Mouse (Mus musculus): ENCODE data around the gene Hspa4l.
"Not testable (repeated sequence)": the region's sequence is repeated elsewhere in the genome, so short reads cannot be mapped to it uniquely, and the experiment has no call there.

Hspa4l gene

GRCm38 (mm10) chr3:40799530-40800372, 55.5 kb downstream of the Hspa4l start, which contains the start of gene Plk4:
Gene Plk4, plus strand, starts transcription at chr3:40800019.
- Histone ChIP-seq H3K27me3 (ENCODE audit: insufficient read depth, low read length) (no peaks in the 10 kb centered on the region), H3K9me3 (ENCODE audit: low read length) (no peaks in the 10 kb centered on the region), H3K36me3 (ENCODE audit: insufficient read depth, low read length) (peaks cover 31% of the 10 kb centered on the region), H3K4me3 (replicated peaks; ENCODE audit: low read length) (peak within 1 kb of the TSS; percentile 96), H3K4me1 (replicated peaks; ENCODE audit: low read depth, low read length) (peaks cover 24% of the 10 kb centered on the region)
- no peak for TF ChIP-seq CTCF (conservative IDR thresholded peaks at IDR 0.05; ENCODE audit: low read length)
- no peak for TF ChIP-seq NANOG (IDR thresholded peaks at IDR 0.05; ENCODE audit: borderline replicate concordance, low read length)
- no peak for TF ChIP-seq POU5F1 (IDR thresholded peaks at IDR 0.05; ENCODE audit: borderline replicate concordance, low read length)

- TF ChIP-seq CTCF (conservative IDR thresholded peaks at IDR 0.05; ENCODE audit: low read length) (no peak), POU5F1 (IDR thresholded peaks at IDR 0.05; ENCODE audit: borderline replicate concordance, low read length) (no peak), NANOG (IDR thresholded peaks at IDR 0.05; ENCODE audit: borderline replicate concordance, low read length) (no peak)
- H3K9me3 ChIP-seq (ENCODE audit: low read length), result no peaks in the 10 kb centered on the region
- H3K4me3 ChIP-seq (replicated peaks; ENCODE audit: low read length), result peak overlapping the region; percentile 96
- H3K36me3 ChIP-seq (ENCODE audit: insufficient read depth, low read length), result peaks cover 38% of the 10 kb centered on the region
- peaks cover 26% of the 10 kb centered on the region for H3K4me1 ChIP-seq (replicated peaks; ENCODE audit: low read depth, low read length)
- H3K27me3 ChIP-seq (ENCODE audit: insufficient read depth, low read length), result no peaks in the 10 kb centered on the region
Observed at GRCm38 (mm10) chr3:40800373-40800823, 56.1 kb downstream of the Hspa4l start.

GRCm38 (mm10) chr3:40806871-40807270, 62.6 kb downstream of the Hspa4l start:
- H3K27me3 ChIP-seq (ENCODE audit: insufficient read depth, low read length), result no peaks in the 10 kb centered on the region
- no peaks in the 10 kb centered on the region for H3K9me3 ChIP-seq (ENCODE audit: low read length)
- peaks cover 34% of the 10 kb centered on the region for H3K4me1 ChIP-seq (replicated peaks; ENCODE audit: low read depth, low read length)
- no peak overlapping the region for H3K4me3 ChIP-seq (replicated peaks; ENCODE audit: low read length)
- TF ChIP-seq NANOG (IDR thresholded peaks at IDR 0.05; ENCODE audit: borderline replicate concordance, low read length) (no peak), POU5F1 (IDR thresholded peaks at IDR 0.05; ENCODE audit: borderline replicate concordance, low read length) (no peak), CTCF (conservative IDR thresholded peaks at IDR 0.05; ENCODE audit: low read length) (no peak)
- H3K36me3 ChIP-seq (ENCODE audit: insufficient read depth, low read length), result peaks cover 82% of the 10 kb centered on the region

- peaks cover 33% of the 10 kb centered on the region for H3K4me1 ChIP-seq (replicated peaks; ENCODE audit: low read depth, low read length)
- TF ChIP-seq POU5F1 (IDR thresholded peaks at IDR 0.05; ENCODE audit: borderline replicate concordance, low read length) (no peak), CTCF (conservative IDR thresholded peaks at IDR 0.05; ENCODE audit: low read length) (no peak), NANOG (IDR thresholded peaks at IDR 0.05; ENCODE audit: borderline replicate concordance, low read length) (no peak)
- no peaks in the 10 kb centered on the region for H3K9me3 ChIP-seq (ENCODE audit: low read length)
- H3K27me3 ChIP-seq (ENCODE audit: insufficient read depth, low read length), result no peaks in the 10 kb centered on the region
- H3K36me3 ChIP-seq (ENCODE audit: insufficient read depth, low read length), result peaks cover 84% of the 10 kb centered on the region
- H3K4me3 ChIP-seq (replicated peaks; ENCODE audit: low read length), result no peak overlapping the region
Observed at GRCm38 (mm10) chr3:40808686-40809085, 64.4 kb downstream of the Hspa4l start.

- Histone ChIP-seq H3K9me3 (ENCODE audit: low read length) (no peaks in the 10 kb centered on the region), H3K4me1 (replicated peaks; ENCODE audit: low read depth, low read length) (peaks cover 33% of the 10 kb centered on the region), H3K4me3 (replicated peaks; ENCODE audit: low read length) (no peak overlapping the region), H3K36me3 (ENCODE audit: insufficient read depth, low read length) (peaks cover 88% of the 10 kb centered on the region), H3K27me3 (ENCODE audit: insufficient read depth, low read length) (no peaks in the 10 kb centered on the region)
- no peak for TF ChIP-seq NANOG (IDR thresholded peaks at IDR 0.05; ENCODE audit: borderline replicate concordance, low read length)
- TF ChIP-seq CTCF (conservative IDR thresholded peaks at IDR 0.05; ENCODE audit: low read length), result no peak
- no peak for TF ChIP-seq POU5F1 (IDR thresholded peaks at IDR 0.05; ENCODE audit: borderline replicate concordance, low read length)
Observed at GRCm38 (mm10) chr3:40809894-40810293, 65.6 kb downstream of the Hspa4l start.

- Histone ChIP-seq H3K27me3 (ENCODE audit: insufficient read depth, low read length) (no peaks in the 10 kb centered on the region), H3K4me1 (replicated peaks; ENCODE audit: low read depth, low read length) (peaks cover 15% of the 10 kb centered on the region), H3K4me3 (replicated peaks; ENCODE audit: low read length) (no peak overlapping the region), H3K9me3 (ENCODE audit: low read length) (no peaks in the 10 kb centered on the region), H3K36me3 (ENCODE audit: insufficient read depth, low read length) (peaks cover 87% of the 10 kb centered on the region)
- TF ChIP-seq POU5F1 (IDR thresholded peaks at IDR 0.05; ENCODE audit: borderline replicate concordance, low read length) (no peak), NANOG (IDR thresholded peaks at IDR 0.05; ENCODE audit: borderline replicate concordance, low read length) (no peak), CTCF (conservative IDR thresholded peaks at IDR 0.05; ENCODE audit: low read length) (no peak)
Observed at GRCm38 (mm10) chr3:40813275-40813674, 69.0 kb downstream of the Hspa4l start.

GRCm38 (mm10) chr3:40845521-40845920, 101.2 kb downstream of the Hspa4l start:
- H3K4me1 ChIP-seq (replicated peaks; ENCODE audit: low read depth, low read length); H3K36me3 ChIP-seq (ENCODE audit: insufficient read depth, low read length); H3K27me3 ChIP-seq (ENCODE audit: insufficient read depth, low read length); H3K9me3 ChIP-seq (ENCODE audit: low read length): not testable (repeated sequence)
- peak overlapping the region; percentile 81 for H3K4me3 ChIP-seq (replicated peaks; ENCODE audit: low read length)

Data from E14TG2a.4 (cell line).